Mouse (Mus musculus) liver, adult 2 months (tissue): Measurements from ENCODE around the gene Gm47955. TPM values are rescaled to one million over a fixed set of nuclear protein-coding genes. Genes with fewer than 3 reads are reported as not detected.
"Not testable (repeated sequence)": the region's sequence is repeated elsewhere in the genome, so short reads cannot be mapped to it uniquely, and the experiment has no call there.

ENCODE experiments used
- DNase-seq: peaks from one replicate; pipeline ENCODE4 v3.0.0-alpha.2; 2011; ENCODE audit warnings: low read depth, low spot score; ENCODE audit errors: extremely low read depth
- H3K27ac ChIP-seq: fragments of 200-500 bp; replicated peaks from 2 replicates; pipeline ENCODE4 v1.5.1; 2012; ENCODE audit warnings: low read depth, mild to moderate bottlenecking, control low read depth, inconsistent platforms, low read length; ENCODE audit not compliant: insufficient read depth
- H3K27me3 ChIP-seq: fragments of 200-500 bp; 2 replicates; pipeline ENCODE4 v1.6.1; 2012; ENCODE audit warnings: mild to moderate bottlenecking, moderate library complexity, low read length, inconsistent platforms; ENCODE audit not compliant: control insufficient read depth, insufficient read depth
- H3K36me3 ChIP-seq: fragments of 200-500 bp; 2 replicates; pipeline ENCODE4 v1.6.1; 2012; ENCODE audit warnings: low read length, inconsistent platforms; ENCODE audit not compliant: control insufficient read depth, insufficient read depth
- H3K4me1 ChIP-seq: fragments of 200-500 bp; 2 replicates; pipeline ENCODE4 v1.6.1; 2011; ENCODE audit warnings: low read length; ENCODE audit not compliant: control insufficient read depth, insufficient read depth
- H3K4me3 ChIP-seq: fragments of 200-500 bp; 2 replicates; pipeline ENCODE4 v1.5.1; 2011; ENCODE audit warnings: low read depth, mild to moderate bottlenecking, control low read depth, low read length, moderate library complexity; ENCODE audit not compliant: insufficient read depth
- H3K79me2 ChIP-seq: fragments of 200-500 bp; 2 replicates; pipeline ENCODE4 v1.6.1; 2012; ENCODE audit warnings: inconsistent platforms, mild to moderate bottlenecking, low read length, moderate library complexity; ENCODE audit not compliant: control insufficient read depth, insufficient read depth
- H3K9ac ChIP-seq: fragments of 200-500 bp; 2 replicates; pipeline ENCODE4 v1.6.1; 2012; ENCODE audit warnings: low read depth, mild to moderate bottlenecking, control low read depth, inconsistent platforms, low read length
- CTCF ChIP-seq: fragments of 200-500 bp; IDR thresholded peaks from 2 replicates; pipeline ENCODE4 v1.5.1; 2011; ENCODE audit warnings: low read depth, low read length, control low read depth
- POLR2A ChIP-seq: fragments of 200-500 bp; IDR thresholded peaks from 2 replicates; pipeline ENCODE4 v1.6.1; 2011; ENCODE audit warnings: low read length, control low read depth; ENCODE audit not compliant: insufficient read depth; ENCODE audit errors: extremely low read depth
- WGBS: fragments of 180-500 bp; shearing (Covaris S2); methylation state at CpG from one replicate; pipeline ENCODE4 v1.1.7; 2018; 5-methylcytosine and 5-hydroxymethylcytosine counted together
- polyA plus RNA-seq: library from polyadenylated mRNA; depleted of rRNA; stranded (reverse); fragments of >200 nt; gene quantifications from 2 replicates; pipeline ENCODE4 v1.2.3, GENCODE M21; 2012
- total RNA-seq: library from RNA; depleted of rRNA; stranded (reverse); fragments of >200 nt; gene quantifications from 2 replicates; pipeline ENCODE4 v1.2.3, GENCODE M21; 2014

Gene Gm47955
- total and polyA plus RNA-seq, 2 experiments: not detected

DNA sequence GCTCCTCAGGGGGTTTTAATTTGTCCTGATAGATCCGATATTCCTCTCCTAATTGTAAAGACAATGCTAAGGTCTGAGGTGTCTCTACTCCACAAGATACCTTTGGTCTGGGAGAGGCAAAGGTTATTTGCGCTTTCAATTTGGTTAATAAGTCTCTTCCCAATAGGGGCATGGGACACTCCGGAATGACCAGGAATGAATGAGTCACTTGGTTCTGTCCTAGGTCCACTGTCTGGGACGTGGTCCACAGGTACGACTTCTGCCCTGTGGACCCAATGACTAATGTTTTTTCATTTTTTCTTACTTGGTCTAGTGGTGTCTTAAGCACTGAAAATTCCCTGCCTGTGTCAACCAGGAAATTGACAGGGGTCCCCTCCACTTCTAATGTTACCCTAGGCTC lies 21.4 kb upstream of the Gm47955 start:
- no peak overlapping the region for H3K27ac ChIP-seq
- H3K9ac ChIP-seq: no peak overlapping the region
- no peak overlapping the region for H3K4me3 ChIP-seq
- DNase-seq: no peak
- 93% methylated on average over 5 of the region's 5 CpGs for WGBS
- no peak for TF ChIP-seq POLR2A
- no peak for TF ChIP-seq CTCF
- H3K79me2 ChIP-seq: no peaks in the 10 kb centered on the region
- no peaks in the 10 kb centered on the region for H3K36me3 ChIP-seq
- H3K4me1 ChIP-seq: no peaks in the 10 kb centered on the region
- no peaks in the 10 kb centered on the region for H3K27me3 ChIP-seq

DNA sequence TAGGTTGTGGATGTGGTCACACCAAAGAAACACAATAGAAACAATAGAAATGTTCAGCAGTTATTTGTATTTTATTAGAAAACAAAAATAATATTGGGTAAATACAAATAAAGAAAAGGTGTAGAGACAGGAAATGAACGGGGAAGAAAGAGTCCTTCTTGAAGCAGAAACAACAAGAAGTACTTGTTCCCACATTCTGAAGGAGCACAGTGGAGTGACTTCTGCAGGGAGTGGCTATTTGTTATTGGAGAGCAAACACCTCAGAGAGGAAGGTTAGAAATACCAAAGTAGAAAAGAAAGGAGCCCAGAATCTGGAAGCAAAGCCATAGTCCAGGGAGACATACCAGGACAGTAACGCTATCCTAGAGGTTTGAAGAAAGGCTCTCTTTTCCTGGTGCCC lies 17.6 kb upstream of the Gm47955 start:
- H3K9ac ChIP-seq, H3K4me1 ChIP-seq, DNase-seq, H3K4me3 ChIP-seq, H3K79me2 ChIP-seq, H3K36me3 ChIP-seq, H3K27ac ChIP-seq, H3K27me3 ChIP-seq: not testable (repeated sequence)
- 94% methylated on average over 2 of the region's 2 CpGs for WGBS

DNA sequence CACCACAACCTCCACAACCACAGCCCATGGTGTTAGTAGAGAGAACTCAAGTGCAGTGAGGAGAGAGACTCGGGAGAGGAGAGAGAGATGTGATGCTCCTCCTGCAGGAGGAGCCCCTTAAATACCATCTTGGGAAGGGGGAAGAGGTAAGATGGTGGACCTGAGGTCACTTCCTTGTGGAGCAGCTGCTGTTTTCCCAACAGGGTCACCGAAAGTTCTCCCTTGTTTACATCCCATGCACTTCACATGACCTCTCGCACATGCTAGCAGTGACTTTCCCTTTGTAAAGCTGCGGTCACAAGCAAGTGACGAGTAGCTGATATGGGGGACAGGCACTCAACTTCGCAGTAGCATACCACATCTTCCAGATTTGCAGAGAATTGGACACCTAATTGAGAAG lies 16.8 kb upstream of the Gm47955 start, which contains the start of gene A030003K21Rik:
TSS of gene A030003K21Rik (minus strand) at position 94 of the 400 bp plus-strand sequence.
- no CpG with 5 or more reads among the region's 6 CpGs for WGBS

GRCm38 (mm10) chr1:82946029-82946428 lies 14.1 kb upstream of the Gm47955 start:
- H3K27me3 ChIP-seq, H3K4me3 ChIP-seq, H3K79me2 ChIP-seq, H3K4me1 ChIP-seq, H3K27ac ChIP-seq, H3K36me3 ChIP-seq, H3K9ac ChIP-seq, DNase-seq: not testable (repeated sequence)
- WGBS: 100% methylated on average over 2 of the region's 2 CpGs

More for the DNA sequence above, 16.8 kb upstream of the Gm47955 start, which contains the start of gene A030003K21Rik:
- not testable (repeated sequence) for H3K27ac ChIP-seq, H3K9ac ChIP-seq, H3K27me3 ChIP-seq, H3K4me3 ChIP-seq, H3K36me3 ChIP-seq, H3K4me1 ChIP-seq, H3K79me2 ChIP-seq, DNase-seq

DNA sequence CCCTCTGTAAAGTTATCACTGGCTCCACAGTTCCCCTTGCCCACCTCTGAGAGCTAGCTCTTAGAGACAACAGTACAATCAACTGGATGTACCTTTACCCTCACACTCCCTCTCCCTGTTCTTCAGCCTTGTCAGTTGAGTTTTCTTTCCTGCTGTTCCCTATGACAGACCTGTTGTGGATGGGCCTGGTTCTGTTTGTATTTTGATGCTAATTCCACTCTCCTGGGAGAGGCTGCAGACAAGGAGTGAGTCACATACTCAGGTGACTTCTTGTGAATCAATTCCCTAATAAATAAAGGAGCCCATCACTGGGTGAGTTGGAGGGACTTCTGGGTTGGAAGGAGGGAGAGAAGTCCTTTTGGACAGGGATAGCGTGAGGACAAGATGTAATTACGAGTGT lies 11.5 kb upstream of the Gm47955 start:
- DNase-seq: no peak
- no peak overlapping the region for H3K9ac ChIP-seq
- H3K79me2 ChIP-seq: no peaks in the 10 kb centered on the region
- H3K36me3 ChIP-seq: no peaks in the 10 kb centered on the region
- no peak overlapping the region for H3K27ac ChIP-seq
- no peak for TF ChIP-seq POLR2A
- 87% methylated on average over 2 of the region's 2 CpGs for WGBS
- no peaks in the 10 kb centered on the region for H3K4me1 ChIP-seq
- H3K4me3 ChIP-seq: no peak overlapping the region
- H3K27me3 ChIP-seq: no peaks in the 10 kb centered on the region

GRCm38 (mm10) chr1:82955913-82956312 lies 4.2 kb upstream of the Gm47955 start, which contains the start of gene Gm7544:
TSS of gene Gm7544 (minus strand) at chr1:82956013.
- not testable (repeated sequence) for H3K9ac ChIP-seq, H3K36me3 ChIP-seq, H3K27ac ChIP-seq, H3K27me3 ChIP-seq, H3K79me2 ChIP-seq, H3K4me3 ChIP-seq, DNase-seq, H3K4me1 ChIP-seq

DNA sequence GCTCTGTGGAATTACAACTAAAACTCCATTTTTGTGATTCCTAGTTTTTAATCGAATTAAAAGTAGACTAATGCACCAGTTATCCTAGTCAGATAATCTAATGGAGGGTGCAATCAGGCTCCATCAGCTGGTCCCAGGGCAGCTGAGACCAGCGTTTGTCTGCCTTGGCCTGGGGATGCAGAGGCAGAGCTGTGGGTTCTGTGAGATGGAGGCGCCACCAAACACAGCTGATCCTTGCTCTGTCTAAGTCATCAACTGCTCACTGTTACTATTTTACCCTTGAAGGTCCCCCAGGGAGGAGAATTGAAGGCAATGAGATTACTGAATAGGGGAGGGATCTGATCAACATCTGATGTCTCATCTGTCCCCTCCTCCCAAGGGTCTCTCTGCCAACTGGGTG lies 6.3 kb downstream of the Gm47955 start:
- TF ChIP-seq CTCF (no peak), POLR2A (no peak)
- WGBS: 65% methylated on average over 3 of the region's 3 CpGs
- no peak overlapping the region for H3K9ac ChIP-seq
- DNase-seq: no peak
- H3K27me3 ChIP-seq: no peaks in the 10 kb centered on the region
- no peak overlapping the region for H3K4me3 ChIP-seq
- H3K4me1 ChIP-seq: no peaks in the 10 kb centered on the region
- H3K79me2 ChIP-seq: no peaks in the 10 kb centered on the region
- H3K36me3 ChIP-seq: no peaks in the 10 kb centered on the region
- no peak overlapping the region for H3K27ac ChIP-seq
